Mouse (Mus musculus): Measurements from ENCODE around the gene Rbm20.
"Not testable (repeated sequence)": the region's sequence is repeated elsewhere in the genome, so short reads cannot be mapped to it uniquely, and the experiment has no call there.

Gene Rbm20

DNA sequence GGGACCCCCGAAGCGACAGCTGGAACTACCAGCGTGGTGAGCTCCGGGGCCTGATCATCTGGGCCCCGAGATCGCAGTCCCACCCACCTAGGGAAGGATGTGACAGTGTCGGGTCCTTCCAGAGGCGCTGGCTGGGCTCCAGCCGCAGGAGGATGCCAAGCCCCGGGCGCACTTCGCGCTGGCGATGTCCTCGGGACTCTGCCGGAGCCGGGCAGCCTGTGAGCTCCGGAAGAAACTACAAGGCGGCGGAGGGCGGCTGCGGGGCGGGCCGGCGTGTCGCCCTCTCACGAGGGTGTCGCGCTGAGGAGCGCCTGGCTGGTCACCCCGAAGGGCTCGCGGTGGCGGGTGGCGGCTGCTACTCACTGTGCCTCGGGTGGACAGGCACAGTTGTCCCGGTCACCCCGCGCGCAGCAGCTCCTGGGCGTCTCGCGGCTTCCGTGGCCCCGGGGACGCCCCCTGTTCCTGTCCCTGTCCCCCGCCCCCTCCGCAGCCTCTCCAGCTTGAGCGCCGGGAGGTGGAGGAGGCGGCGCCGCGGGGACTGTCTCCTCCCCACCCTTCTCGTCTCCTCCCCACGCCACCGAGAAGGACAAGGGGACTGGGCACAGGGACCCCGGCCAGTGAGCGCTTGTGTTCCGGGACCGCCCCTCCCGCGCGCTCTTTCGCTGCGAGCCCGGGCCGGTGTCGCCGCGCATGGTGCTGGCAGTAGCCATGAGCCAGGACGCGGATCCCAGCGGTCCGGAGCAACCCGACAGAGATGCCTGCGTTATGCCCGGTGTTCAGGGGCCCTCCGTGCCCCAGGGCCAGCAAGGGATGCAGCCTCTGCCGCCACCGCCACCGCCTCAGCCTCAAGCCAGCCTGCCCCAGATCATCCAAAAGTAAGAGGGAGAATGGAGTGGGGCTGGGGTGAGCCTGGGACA is at the start of gene Rbm20:
TSS of gene Rbm20 (plus strand) at position 589 of the 917 bp plus-strand sequence.
- DNase-seq, result peak; percentile 49

DNA sequence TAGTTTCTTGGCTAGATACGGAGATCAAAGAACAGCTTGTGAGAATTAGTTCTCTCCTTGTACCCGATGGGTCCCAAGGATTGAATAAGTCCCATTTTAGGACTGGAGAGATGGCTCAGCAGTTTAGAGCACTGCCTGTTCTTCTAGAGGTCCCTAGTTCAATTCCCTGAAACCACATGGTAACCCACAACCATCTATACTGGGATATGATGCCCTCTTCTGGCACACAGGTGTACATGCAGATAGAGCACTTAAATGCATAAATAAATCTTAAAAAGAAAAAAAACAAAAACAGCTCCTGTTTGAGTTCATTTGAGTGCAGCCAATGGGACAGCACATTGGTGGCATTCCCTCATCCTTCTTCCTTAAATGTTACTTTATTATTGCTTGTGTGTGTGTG is 39.1 kb upstream of the Rbm20 start:
- no peak for DNase-seq

- DNase-seq, result no peak
These were observed 38.4 kb upstream of the Rbm20 start for GRCm38 (mm10) chr19:53638727-53639126.

DNA sequence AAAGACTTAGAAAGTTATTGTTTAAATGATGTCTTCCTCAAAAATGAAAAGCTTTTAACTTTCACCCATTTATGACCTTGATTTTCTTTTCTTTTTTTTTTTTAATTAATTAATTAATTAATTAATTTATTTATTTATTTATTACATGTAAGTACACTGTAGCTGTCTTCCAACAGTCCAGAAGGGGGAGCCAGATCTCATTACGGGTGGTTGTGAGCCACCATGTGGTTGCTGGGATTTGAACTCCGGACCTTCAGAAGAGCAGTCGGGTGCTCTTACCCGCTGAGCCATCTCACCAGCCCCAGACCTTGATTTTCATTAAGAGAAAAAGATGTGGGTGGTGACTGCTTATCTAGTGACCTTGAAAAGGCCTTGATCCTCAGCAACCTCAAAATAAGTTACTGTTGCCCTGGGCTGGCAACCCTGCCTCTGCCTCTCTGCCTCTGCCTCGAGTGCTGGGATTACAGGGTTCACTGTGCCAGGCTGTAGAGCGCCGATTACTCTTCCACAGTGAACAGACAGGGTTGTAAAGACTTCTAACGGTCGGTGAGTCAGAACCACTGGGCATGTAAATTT is 33.0 kb upstream of the Rbm20 start:
- no peak for DNase-seq

GRCm38 (mm10) chr19:53647301-53647700 is 29.8 kb upstream of the Rbm20 start:
- no peak for DNase-seq

- no peak for DNase-seq
These were observed 29.1 kb upstream of the Rbm20 start for GRCm38 (mm10) chr19:53648056-53648455.

DNA sequence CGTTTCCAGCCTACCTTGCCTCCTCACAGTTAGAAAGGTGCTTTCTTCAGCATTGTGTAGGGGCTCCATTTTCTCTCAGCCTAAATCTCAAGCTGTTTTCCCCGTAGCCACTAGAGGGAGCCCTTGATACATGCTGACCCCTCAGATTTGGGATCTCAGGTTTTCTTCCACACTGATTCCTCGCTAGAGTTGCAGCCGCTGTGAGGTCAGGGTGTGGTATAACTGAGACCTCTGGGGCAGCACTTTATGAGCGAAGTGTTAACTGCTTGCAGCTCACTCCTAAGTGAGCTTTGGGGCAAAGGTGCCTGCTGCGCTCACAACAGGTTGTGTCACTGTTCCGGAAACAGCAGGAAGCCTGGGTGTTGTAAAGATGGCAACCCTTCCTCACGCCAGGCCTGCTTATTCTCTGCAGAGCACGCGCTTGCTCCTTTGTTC is 28.3 kb upstream of the Rbm20 start:
- DNase-seq, result peak; percentile 63

- DNase-seq, result no peak
These were observed 27.7 kb upstream of the Rbm20 start for GRCm38 (mm10) chr19:53649361-53649760.

DNA sequence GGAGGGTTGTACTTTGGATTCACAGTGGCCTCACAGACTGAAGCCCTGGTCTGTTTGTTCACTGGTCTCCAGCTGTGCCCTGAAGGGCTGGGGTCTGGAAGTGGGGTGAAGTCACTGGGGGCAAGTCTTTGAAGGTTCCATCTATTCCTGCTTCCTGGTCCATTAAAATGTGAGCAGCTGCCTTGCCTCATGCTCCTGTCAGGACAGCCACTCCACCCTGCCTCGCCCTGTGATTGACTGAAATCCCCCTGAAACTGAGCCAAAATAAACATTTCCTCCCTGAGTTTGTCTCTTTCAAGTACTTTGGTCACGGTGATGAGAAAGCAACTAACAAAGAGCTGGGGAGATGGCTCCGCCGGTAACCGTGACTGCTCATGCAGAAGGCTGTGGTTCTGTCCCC is 27.3 kb upstream of the Rbm20 start:
- no peak for DNase-seq

GRCm38 (mm10) chr19:53650921-53651320 is 26.2 kb upstream of the Rbm20 start:
- DNase-seq, result no peak

GRCm38 (mm10) chr19:53652267-53652666 is 24.8 kb upstream of the Rbm20 start:
- DNase-seq, result no peak

DNA sequence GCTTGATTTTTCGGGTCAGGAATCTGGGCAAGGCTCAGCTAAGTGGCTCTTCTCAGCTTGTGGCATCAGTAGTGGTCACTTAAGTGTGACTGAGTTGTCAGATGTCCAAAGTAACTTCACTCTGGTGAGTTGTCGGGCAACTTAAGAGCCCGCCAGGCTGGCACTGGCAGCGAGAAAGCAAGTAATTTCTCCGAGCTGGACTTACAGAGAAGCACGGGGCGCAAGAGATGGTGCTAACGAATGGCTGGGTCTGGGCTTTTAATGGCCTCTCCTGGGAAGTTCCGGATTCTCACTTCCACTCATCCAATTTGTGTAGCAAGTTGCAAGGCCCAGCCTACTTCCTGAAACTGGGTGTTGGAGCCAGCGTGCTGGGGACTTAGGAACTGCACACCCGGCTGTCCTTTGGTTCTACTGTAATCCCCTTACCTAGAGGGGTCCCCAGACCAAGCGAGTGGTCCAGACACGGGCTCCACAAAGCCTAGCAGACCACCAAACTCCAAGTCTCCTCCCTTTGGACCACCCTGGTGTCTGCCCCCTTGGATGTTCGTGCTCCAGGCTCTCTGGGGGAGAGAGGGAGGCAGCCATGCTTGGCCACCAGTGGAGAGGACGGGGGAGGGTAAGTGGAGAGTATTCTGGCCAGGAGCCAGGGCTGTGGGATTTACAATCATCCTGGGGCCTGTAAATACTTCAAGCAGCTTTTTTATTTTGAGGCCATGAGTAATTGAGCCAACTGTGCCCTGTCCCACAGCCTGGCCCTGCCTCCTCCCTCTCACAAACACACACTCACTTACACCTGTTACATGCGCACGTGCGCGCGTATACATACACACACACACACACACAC is 23.3 kb upstream of the Rbm20 start:
- no peak for DNase-seq

- DNase-seq, result not testable (repeated sequence)
These were observed 20.7 kb upstream of the Rbm20 start for GRCm38 (mm10) chr19:53656443-53656842.

GRCm38 (mm10) chr19:53657437-53657836 is 19.7 kb upstream of the Rbm20 start:
- no peak for DNase-seq

DNA sequence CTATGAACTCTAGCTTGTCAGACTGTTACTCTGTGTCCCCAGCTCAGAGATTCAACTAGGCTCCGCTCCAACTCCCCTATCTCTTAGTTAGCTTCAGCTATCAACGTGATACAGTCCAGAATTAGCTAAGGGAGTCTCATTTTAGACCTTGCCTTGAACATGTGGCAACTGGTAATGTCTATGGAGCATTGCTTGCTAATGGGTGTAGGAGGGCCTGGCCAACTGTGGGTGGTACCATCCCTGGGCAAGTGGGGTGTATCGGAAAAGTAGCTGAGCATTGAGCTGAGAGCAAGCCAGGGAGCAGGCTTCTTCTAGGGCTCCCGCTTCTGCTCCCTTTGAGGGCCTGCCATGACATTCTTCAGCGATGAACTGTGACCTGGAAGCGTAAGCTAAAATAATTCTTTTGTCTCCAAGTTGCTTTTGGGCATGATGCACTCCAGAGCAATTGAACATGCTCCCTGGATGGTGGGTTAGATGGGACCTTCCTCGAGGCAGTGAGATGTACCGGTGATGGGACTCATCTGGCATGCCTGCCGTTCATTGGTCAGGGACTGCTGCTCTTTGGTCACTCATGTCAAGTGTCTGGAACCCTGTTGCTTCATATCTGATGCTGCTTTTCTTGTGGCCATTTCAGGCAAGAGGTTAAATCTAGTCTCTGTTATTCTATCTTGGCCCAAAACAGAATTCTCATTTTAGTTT is 16.2 kb upstream of the Rbm20 start:
- no peak for DNase-seq

DNA sequence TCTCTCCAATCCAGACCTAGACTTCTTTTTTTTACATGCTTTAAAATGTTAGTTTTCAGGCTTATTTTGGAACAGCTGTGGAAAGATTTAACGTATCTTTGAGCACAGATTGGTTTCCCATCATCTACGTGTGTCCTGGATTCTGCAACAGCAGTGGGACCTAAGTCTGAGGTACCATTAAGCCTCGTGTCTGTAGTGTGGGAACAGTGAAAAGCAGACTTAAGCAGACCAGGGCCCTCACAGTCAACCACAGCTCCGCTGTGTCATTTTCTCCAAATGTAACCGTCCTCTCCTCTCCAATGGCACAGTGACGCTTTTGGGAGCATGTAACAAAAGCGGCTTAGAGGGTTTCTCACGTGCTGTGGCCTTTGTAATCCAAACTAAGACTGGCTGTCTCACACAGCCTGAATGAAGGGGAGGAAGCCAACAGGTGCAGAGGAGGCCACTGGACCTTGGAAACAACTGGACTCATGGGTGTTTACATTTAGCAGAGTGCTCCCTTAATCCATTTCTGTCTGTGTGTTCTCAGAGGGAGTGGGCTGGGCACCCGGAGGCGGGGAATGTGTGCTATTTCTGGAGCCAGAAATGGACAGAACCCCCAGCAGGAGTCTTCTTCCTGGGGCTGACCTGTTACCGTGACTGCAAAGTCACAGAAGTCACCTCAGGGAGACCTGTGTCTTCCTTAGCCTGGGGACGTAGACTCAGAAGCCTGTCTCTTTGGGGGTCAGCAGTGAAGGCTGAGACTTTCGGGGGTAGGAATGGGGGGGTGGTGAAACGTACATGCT is 15.0 kb upstream of the Rbm20 start:
- no peak for DNase-seq

DNA sequence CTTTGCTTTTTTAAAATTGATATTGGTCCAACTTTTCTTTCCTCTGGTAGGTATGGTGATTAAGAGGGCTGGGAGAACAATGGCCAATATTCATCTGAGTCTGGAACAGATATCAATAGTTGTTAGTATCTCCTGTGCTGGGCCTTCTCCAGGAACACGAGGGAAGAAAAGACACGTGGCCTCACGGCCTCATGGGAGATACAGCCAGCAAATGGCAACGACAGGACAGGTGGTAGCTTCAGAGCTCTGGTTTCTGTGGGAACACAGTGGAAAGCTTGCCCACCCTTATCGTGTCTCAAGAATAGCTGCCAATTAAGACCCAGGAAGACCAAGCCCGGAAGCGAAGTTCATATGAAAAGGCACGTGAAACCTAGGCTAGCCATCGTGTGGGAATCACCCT is 12.3 kb upstream of the Rbm20 start:
- no peak for DNase-seq

GRCm38 (mm10) chr19:53665391-53665790 is 11.7 kb upstream of the Rbm20 start:
- no peak for DNase-seq

DNA sequence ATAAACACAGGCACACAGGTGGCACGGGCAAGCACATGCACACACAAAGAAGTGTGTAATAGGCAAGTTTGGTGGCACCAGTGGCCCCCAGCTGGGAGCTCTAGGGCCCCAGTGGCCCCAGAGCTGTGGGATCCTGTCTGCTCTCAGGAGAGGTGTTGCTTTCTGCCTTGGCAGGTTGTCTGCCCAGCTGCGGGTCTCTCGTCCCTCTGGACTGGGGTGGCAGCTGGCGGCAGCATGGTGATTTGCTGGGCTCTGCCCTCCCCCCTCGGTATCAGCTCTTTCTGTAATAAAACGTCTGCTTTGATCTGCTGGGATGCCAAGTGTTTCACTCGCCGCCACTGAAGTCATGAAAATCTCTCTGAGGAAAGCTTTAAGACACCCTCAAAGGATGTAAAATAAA is 10.4 kb upstream of the Rbm20 start:
- DNase-seq, result no peak

DNA sequence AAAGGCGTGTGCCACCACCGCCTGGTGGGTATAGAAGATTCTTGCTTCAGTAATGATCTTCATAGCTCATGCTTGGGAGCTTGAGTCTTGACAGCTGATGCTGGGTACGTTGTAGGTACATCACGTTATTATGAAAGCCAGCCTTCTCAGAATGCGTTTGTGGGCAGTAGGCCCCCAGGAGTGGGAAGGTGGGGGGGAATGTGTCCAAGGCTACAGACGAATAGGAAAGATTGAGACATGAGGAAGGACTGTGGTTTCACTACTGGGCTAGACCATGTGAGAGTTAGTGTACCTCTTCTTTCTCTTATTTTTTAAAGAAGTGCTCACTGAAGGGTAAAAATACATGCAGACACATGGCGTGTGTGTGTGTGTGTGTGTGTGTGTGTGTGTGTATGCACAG is 8.3 kb upstream of the Rbm20 start:
- no peak for DNase-seq

DNA sequence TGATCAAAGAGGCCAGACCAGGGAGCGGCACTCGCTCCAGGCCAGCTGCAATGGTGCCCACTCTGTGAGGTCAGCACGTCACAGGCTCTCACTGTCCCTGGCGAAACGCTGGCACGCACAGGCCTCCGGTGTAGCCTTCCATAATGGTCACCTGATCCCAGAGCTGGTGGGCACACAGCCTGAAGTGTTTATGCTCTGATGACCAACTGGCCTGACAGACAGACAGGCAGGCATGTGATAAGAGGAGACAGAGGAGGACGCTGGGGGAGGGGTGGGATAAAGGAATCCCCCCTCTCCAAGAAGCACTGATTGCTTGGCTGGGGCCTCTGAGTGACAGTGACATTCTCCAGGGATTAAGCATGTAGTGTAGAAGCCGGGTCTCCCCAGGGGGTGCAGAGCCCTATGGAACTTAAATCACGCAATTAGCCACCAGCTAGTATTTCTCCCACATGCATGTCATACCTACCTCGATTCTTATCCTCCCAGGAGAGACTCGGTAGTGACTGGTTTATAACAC is 6.4 kb upstream of the Rbm20 start:
- no peak for DNase-seq

GRCm38 (mm10) chr19:53671432-53671831 is 5.7 kb upstream of the Rbm20 start:
- DNase-seq, result no peak

Measured in right cerebral cortex, postnatal 25 days (tissue).